Mouse (Mus musculus) myocyte (in vitro differentiated cells): ENCODE measurements around the gene Slx4ip.

Source experiments
- CEBPB ChIP-seq: IDR thresholded peaks from 2 replicates; pipeline ENCODE4 v1.6.1; 2011; ENCODE audit warnings: mild to moderate bottlenecking, moderate library complexity; ENCODE audit not compliant: poor library complexity, insufficient read depth, severe bottlenecking
- E2F4 ChIP-seq: IDR thresholded peaks from one replicate; pipeline ENCODE4 v1.6.1; 2011; ENCODE audit warnings: mild to moderate bottlenecking, control low read depth, moderate library complexity; ENCODE audit not compliant: insufficient read depth
- MAX ChIP-seq: IDR thresholded peaks from one replicate; pipeline ENCODE4 v1.6.1; 2011; ENCODE audit warnings: low read depth, mild to moderate bottlenecking, control low read depth
- MYOD1 ChIP-seq, 3 experiments: IDR thresholded peaks; one replicate each; pipeline ENCODE4 v1.6.1; 2011; ENCODE audit warnings: control low read depth in 2 of 3, low read depth in 2 of 3, mild to moderate bottlenecking in 2 of 3, moderate library complexity in 1 of 3; ENCODE audit not compliant: insufficient read length in 2 of 3, control insufficient read depth in 1 of 3
- MYOG ChIP-seq, 3 experiments: IDR thresholded peaks; one replicate each; pipeline ENCODE4 v1.6.1; 2011; ENCODE audit warnings: control low read depth in 2 of 3, low read depth in 2 of 3, mild to moderate bottlenecking in 2 of 3; ENCODE audit not compliant: insufficient read length in 2 of 3, control insufficient read depth in 1 of 3, insufficient read depth in 1 of 3
- POLR2A ChIP-seq: IDR thresholded peaks from one replicate; pipeline ENCODE4 v1.6.1; 2011; ENCODE audit warnings: low read depth, mild to moderate bottlenecking, control low read depth, moderate library complexity; ENCODE audit not compliant: insufficient read length
- POLR2AphosphoS2 ChIP-seq: IDR thresholded peaks from one replicate; pipeline ENCODE4 v1.6.1; 2011; ENCODE audit warnings: low read depth, control low read depth; ENCODE audit not compliant: insufficient read length
- SRF ChIP-seq: IDR thresholded peaks from one replicate; pipeline ENCODE4 v1.6.1; 2011; ENCODE audit warnings: low read depth; ENCODE audit not compliant: control insufficient read depth, insufficient read length
- TCF12 ChIP-seq: IDR thresholded peaks from one replicate; pipeline ENCODE4 v1.6.1; 2011; ENCODE audit warnings: mild to moderate bottlenecking, control low read depth; ENCODE audit not compliant: poor library complexity, insufficient read depth, severe bottlenecking
- USF1 ChIP-seq: IDR thresholded peaks from one replicate; pipeline ENCODE4 v1.6.1; 2011; ENCODE audit warnings: low read depth, mild to moderate bottlenecking, control low read depth, moderate library complexity

- TF ChIP-seq POLR2A (no peak), TCF12 (no peak), MAX (no peak), E2F4 (no peak), USF1 (no peak), MYOD1 (IDR thresholded peaks at IDR 0.05; ENCODE audit: control insufficient read depth in 1 of 3, insufficient read length in 2 of 3, low read depth in 2 of 3) (no peak), CEBPB (no peak), SRF (no peak), POLR2AphosphoS2 (no peak), MYOG (IDR thresholded peaks at IDR 0.05; ENCODE audit: control insufficient read depth in 1 of 3, insufficient read depth in 1 of 3, insufficient read length in 2 of 3, low read depth in 2 of 3) (no peak)
Measured at GRCm38 (mm10) chr2:136911958-136912411, 21.0 kb downstream of the Slx4ip start.
